Mouse (Mus musculus) cerebellum, adult 8-10 months (tissue): ENCODE data around the gene Sorcs2.

ENCODE experiments used
- DNase-seq: peaks from one replicate; pipeline ENCODE4 v3.0.0; 2022

The Sorcs2 gene

GRCm38 (mm10) chr5:36166346-36167013 lies 231.5 kb downstream of the Sorcs2 start:
- no peak for DNase-seq

DNA sequence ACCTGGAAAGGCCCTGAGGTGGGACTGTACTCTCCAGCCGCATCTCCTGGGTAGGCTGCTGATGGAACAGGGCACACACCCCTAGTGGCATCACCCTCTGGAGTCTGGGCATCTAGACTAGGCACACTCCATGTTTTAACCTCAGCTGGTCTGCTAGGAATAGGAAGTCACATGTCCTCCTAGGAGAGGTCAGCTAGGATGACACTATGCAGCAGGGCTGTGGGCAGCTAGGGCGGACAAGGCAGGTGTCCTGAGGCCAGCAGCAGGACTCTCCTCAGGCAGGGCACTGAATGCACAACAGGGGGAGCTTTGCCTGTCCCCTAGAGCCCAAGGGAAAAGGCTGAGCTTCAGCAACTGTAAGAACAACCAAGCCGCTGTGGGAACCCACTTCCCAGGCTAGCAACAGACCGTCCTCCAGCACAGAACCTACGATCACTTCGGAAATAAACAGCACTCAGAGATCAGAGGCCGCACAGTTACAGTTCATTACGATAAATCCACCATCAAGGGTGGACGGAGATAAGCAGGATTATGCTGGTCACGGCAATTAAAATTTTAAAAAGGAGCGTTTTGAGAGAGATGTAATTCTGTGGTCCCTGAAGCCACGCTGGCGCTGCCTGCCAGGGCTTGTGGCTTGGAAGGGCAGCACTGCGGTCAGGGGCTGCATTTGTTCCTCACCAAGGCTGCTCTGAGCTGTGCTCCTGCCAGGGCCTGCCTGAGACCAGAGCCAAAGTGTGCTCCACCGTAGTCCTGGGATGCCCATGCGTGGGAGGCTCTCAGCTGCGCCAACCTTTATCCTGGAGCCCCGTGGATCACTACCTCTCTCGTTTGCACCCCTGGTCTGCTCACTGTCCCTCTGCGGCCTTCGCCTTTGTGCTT lies 232.3 kb downstream of the Sorcs2 start:
- DNase-seq: no peak

- no peak for DNase-seq
Observed at GRCm38 (mm10) chr5:36154879-36155485, 243.0 kb downstream of the Sorcs2 start.

GRCm38 (mm10) chr5:36153261-36153660 lies 244.7 kb downstream of the Sorcs2 start:
- DNase-seq: no peak

GRCm38 (mm10) chr5:36151086-36151485 lies 246.9 kb downstream of the Sorcs2 start:
- no peak for DNase-seq

- no peak for DNase-seq
Observed at GRCm38 (mm10) chr5:36149098-36149497, 248.8 kb downstream of the Sorcs2 start.

- no peak for DNase-seq
Observed at GRCm38 (mm10) chr5:36146589-36146988, 251.3 kb downstream of the Sorcs2 start.

GRCm38 (mm10) chr5:36144560-36144959 lies 253.4 kb downstream of the Sorcs2 start:
- DNase-seq: no peak

DNA sequence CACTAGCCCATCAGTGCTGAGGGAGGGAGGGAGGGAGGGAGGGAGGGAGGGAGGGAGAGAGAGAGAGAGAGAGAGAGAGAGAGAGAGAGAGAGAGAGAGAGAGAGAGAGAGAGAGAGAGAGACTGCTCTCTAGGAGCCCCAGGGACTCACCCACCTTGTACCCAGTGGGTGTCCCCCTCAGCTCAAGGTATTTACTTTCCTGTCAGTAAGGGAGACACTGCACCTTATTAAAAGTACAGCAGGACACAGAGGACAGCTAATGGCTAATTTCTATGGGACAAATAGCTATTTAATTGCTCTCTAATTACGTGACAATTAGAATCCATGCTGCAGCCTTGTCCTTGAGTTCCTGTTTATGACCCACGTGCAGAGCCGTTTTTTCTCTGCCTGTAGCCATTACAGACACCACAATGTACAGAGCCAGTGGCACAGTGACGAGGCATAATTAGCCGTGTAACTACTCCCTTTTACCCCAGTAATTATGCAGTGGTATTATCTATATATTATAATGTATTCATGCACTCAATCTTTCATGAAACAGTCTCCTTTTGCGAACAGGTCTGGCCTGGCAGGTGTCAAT lies 256.2 kb downstream of the Sorcs2 start:
- DNase-seq: no peak

DNA sequence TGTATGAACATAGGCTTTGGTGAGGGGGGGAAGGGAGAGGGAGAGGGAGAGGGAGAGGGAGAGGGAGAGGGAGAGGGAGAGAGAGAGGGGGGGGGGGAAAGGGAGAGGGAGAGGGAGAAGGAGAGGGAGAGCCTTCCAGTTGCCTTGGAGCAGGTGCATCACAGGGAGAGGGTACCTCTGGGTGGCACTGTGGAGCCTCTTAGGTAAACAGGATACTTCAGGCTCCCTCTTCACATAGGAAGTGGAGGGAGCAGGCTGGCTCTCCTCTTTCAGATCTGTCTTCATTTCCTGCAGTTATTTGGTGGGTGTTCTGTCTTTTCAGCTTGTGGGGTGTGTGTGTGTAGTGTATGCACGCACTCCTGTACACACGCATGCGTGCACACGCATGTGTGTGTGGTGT lies 256.8 kb downstream of the Sorcs2 start:
- no peak for DNase-seq

GRCm38 (mm10) chr5:36139766-36140165 lies 258.2 kb downstream of the Sorcs2 start:
- DNase-seq: no peak

GRCm38 (mm10) chr5:36135874-36136542 lies 261.9 kb downstream of the Sorcs2 start:
- no peak for DNase-seq

DNA sequence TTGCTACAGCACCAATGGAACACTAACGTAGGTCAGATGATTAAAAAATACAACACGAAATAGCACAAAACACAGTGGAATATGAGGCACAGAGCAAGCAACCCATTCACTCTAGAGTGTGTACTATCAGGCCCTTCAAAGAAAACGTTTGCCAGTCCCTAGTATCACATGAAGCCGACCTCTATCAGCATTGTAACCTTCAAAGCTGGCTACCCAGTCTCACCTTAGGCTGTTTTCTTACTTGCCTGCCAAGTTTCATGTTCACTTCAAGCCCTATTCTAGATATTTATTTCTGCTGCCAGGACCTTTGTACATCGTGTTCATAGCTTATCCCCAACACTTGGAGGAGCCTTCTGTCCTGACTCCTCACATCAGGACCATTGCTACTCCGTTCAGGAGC lies 263.6 kb downstream of the Sorcs2 start:
- DNase-seq: no peak

DNA sequence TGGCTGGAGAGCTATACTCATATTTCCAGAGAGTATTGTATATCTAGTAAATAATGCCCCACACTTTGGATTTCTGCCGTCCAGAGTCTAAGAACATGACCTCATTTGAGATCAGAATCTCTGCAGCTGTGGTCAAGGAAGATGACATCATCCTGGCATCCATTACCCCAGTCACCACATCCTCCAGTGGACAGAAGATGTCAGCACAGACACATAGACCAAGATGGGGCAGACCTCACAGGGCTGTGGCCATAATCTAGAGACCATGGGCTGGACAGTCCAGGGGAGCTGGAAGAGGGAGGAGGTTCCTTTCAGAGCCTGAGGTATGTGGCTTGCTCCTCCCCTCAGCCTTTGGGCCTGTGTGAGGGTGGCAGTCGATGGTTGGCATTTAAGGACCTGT lies 264.0 kb downstream of the Sorcs2 start:
- DNase-seq: no peak

- DNase-seq: no peak
Observed at GRCm38 (mm10) chr5:36130393-36131011, 267.4 kb downstream of the Sorcs2 start.

- no peak for DNase-seq
Observed at GRCm38 (mm10) chr5:36129661-36130060, 268.3 kb downstream of the Sorcs2 start.

DNA sequence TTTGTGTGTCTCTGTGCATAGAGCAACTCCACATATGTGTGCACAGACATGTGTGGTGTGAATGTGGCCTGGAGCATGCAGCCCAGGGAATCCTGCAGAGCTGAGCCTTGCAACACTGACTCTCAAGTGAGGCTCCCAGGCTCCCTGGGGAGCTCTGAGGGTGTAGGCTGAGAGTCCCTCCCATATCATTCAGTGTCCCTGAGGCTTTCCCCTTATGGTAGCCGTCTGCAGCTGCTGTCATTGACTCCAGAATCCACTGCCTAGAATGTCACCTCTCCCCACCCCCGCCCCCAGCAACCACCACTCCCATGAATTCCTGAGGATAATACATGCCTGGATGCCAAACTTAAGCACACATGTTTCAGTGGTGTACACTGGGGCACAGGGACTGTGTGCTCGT lies 269.4 kb downstream of the Sorcs2 start:
- no peak for DNase-seq

GRCm38 (mm10) chr5:36124993-36125392 lies 272.9 kb downstream of the Sorcs2 start:
- DNase-seq: no peak

DNA sequence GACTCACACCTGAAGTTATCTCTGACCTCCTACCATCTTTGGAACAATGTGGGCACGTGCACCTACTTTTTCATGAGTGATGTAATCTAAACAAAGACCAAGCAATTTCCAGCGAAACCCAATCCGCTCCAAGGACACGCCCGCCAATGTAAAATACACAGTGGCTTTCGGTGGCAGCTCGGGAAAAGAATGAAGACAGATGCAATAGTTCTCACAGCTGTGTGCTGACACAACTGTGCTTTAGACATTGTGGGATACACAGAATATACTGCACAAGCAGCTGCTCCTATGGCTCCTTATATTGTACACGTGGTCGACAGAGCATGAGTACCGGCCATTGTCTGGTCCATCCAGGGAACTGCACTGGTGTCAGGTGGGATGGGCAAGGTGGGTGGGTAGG lies 275.0 kb downstream of the Sorcs2 start:
- no peak for DNase-seq

GRCm38 (mm10) chr5:36120931-36121341 lies 277.0 kb downstream of the Sorcs2 start:
- no peak for DNase-seq

GRCm38 (mm10) chr5:36118061-36118460 lies 279.9 kb downstream of the Sorcs2 start:
- no peak for DNase-seq

- no peak for DNase-seq
Observed at GRCm38 (mm10) chr5:36115519-36115918, 282.4 kb downstream of the Sorcs2 start.
